Mouse (Mus musculus) spleen, adult 2 months (tissue): ENCODE results near the gene Nsmf.

Source experiments
- CTCF ChIP-seq: fragments of 200-500 bp; IDR thresholded peaks from 2 replicates; pipeline ENCODE4 v1.5.1; 2011; ENCODE audit warnings: mild to moderate bottlenecking, inconsistent platforms; ENCODE audit not compliant: insufficient read depth, insufficient read length, insufficient replicate concordance; ENCODE audit errors: extremely low read depth
- POLR2A ChIP-seq: fragments of 200-500 bp; IDR thresholded peaks from 2 replicates; pipeline ENCODE4 v1.6.1; 2011; ENCODE audit warnings: low read depth, low read length, inconsistent platforms

DNA sequence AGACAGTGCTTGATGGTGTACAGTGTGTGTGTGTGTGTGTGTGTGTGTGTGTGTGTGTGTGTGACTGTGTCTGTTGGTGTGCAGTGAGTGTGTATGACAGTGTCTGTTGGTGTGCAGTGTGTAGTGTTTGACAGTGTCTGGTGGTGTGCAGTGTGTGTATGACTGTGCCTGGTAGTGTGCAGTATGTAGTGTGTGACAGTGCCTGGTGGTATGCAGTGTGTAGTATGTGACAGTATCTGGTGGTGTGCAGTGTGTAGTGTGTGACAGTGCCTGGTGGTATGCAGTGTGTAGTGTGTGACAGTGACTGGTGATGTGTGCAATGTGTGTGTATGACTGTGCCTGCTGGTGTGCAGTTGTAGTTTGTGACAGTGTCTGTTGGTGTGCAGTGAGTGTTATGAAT is 55.3 kb downstream of the Nsmf start:
- TF ChIP-seq CTCF (no peak), POLR2A (no peak)
